Mouse (Mus musculus) left cerebral cortex, postnatal 4 days (tissue): ENCODE measurements at regions not wholly inside any gene's neighbourhood (a gene's known extent, or its start where the extent isn't known, plus 50 kb on each side); places are given as distances from the start of the nearest gene placed in this dataset.
A peak's percentile ranks its signal among the peaks of the same experiment; 100 is the strongest.

Source experiments
- DNase-seq: peaks from one replicate; pipeline ENCODE4 v3.0.0-alpha.2; 2022
- intact Hi-C: fragments of 180-260 bp; cut with DNase I; formaldehyde crosslinking; loops from one replicate; pipeline ENCODE4 v1.15.1; 2025

DNA sequence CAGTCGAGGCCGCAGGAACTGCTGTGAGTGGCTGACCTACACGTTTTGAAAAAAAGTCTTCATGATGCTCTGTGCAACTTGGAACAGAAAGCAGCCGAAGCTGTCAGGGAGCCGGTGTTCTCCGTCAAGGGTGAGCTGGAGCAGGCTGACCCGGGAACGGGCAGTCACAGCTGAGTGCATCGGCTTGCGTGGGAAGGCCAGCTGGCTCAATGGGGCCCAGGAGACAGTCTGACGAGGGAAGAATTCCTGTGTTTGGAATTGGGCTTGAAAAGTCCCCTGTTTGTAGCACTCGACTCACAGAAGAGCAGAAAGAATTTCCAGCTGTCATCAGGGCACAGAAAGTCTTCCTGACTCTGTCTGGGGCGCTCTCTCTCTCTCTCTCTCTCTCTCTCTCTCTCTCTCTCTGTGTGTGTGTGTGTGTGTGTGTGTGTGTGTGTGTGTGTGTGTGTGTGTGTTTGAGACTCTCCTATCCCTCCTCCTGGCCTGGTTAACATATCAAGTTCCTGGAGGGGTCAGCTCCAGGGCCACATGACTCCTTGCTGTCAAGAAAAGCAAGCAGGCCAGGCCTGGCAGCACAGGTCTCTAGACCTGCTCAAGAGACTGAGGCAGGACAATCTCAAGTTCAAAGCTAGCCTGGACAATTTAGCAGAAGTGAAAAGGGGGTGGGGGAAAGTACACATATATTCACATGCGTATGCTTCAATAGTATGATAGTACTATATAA lies 163.6 kb downstream of the Zfp36l1 start:
- intact Hi-C loops = no loop called here
- DNase-seq = peak; percentile 50

DNA sequence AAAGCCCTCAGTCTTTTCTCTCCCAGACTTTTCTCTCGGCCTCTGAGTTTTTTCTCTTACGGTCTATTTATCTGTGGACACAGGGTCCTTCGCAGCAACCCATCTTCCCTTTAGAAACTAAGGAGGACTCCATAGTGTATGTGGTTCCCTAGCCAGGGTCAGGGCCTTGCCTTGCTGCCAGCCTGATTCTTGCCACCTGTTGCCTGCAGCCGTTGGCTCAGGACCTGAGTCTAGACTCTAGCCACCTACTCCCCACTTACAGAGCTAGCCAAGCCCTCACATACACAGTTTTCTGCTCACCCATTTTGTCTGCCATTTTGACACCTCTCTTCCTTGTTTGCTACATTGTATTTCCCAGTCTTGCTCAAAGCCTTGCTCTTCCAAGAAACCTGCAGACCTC lies 165.2 kb downstream of the Zfp36l1 start:
- intact Hi-C loops = no loop called here
- DNase-seq = no peak

DNA sequence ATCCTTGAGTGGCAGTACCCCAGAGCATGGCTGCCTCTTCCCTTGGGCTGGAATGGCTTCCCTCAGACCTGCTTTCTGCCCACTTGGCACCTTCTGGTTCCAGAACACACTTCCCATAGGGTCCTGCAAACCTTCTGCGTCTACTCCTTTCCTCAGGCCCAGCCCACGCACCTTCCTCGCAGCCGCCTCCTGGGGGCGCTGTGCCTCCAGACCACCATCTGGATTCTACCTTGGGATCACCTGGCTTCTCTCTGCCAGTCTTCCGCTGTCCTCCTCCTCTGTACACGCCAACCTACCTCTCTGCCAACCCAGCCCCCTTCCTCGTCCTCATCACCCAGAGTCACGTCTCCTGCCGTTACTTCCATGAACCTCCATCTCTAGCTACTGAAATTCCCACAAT lies 166.0 kb downstream of the Zfp36l1 start:
- DNase-seq = no peak
- intact Hi-C loops = no loop called here

DNA sequence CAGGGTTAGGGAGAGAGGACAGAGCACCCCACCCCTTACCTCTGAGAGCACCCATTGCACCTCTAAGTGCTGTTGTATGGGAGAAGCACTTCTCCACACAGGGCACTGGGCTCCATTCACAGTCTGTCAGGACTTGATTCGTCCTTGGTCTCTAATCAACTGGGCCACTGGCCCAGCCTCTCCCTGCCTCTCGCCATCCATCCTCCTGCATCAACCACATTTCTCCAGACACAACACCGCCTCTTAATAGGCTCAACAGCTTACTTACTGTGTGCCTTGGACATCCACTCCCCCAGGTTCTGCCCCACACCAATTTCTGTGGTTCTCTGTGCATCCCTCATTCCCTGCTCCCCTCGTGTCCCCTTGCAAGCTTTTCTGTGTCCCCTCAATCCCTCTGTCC lies 166.9 kb downstream of the Zfp36l1 start:
- no peak for DNase-seq
- intact Hi-C loops = no loop called here

DNA sequence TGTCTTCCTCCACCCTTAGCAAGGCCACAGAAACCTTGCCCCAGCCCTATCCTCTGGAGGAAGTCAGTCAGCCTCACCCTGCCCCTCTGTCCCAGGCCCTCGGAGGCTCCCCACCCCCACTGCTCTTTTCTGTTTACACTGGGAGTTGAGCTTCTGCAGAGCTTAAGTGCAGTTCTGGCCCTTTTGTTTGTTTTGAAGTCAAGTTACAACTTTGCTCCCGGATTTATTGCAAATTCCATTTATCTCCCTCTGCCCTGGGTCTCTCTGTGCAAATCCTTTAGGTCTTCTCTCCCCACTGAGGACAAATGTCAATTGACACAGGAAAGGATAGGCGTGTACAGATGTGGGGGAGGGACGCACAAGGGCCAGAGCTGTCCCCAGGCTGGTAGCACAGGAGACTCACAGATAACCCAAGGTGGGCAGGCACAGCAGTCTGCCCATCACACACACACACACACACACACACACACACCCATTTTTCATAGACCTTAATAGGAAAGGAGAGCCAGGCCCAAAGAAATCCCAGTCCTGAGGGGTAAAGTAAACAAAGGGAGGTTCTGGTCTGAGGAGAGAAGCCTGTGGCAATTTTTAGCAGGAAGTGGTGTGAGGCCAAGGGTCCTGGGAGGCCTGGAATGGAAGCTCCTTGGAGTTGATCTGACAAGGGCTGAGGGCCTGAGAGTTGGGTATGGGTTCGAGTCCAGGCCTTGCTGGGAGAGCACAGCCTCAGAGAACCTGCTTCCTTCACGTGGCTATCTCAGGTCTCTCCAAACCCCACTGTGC lies 167.9 kb downstream of the Zfp36l1 start:
- intact Hi-C loops = no loop called here
- no peak for DNase-seq

DNA sequence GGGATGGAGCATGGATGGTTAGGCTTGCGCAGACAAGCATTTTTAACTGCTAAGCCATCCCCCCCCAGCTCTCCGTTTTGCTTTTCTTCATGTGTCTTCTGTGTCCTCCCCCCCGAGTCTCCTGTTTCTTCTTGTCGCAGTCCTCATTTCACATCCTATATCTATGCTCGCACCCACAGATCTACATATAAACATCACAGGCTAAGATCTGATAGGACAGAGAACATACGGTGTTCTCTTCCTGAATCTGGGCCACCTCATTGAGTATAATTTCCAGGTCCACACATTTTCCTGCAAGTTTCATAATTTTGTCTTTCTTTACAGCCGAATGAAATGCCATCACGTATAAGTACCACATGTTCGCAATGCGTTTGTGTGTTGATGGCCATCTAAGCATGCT lies 168.7 kb downstream of the Zfp36l1 start:
- intact Hi-C loops = no loop called here
- DNase-seq = no peak

DNA sequence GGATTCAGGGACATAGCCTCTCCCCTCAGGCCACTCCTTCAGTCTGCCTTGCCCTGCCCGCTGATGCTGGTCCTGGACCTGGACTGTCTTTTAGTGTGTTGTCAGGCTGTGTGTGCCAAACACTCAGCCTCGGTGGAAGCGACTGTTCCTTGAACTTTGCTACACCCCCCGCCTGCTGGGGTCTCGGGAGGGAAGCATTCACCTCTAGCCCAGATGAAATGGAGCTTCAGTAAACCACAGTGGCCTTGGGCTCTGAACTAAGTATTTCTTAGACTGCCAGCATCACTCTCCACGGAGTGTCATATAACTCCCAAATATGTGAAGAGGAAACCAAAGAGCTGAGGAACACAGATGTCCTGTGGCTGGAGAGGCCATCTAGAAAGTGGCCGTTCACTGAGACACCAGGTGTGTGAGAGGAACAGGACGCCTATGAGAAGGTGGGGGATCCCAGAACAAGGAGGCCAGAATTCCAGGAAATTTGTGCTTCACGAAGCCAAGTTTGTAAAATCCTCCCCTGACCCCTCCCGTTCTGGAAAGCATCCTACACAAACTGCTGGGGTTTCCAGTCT lies 170.2 kb downstream of the Zfp36l1 start:
- intact Hi-C loops = no loop called here

DNA sequence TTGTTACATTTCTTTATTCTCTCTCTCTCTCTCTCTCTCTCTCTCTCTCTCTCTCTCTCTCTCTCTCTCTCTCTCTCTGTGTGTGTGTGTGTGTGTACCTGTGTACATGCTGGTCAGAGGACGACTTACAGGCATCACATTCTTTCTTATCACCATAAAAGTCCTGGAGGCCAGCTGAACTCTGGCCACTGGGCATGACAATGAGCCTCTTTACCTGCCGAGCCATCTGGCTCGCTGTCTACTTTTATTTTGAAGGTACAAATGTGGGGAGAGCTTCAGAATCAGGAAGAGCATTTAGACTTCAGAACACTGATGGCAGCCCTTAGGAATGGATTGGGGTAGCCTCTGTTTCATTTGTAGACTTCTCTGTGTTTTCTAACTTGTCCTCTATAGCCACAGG lies 171.0 kb downstream of the Zfp36l1 start:
- intact Hi-C loops = no loop called here

More for the DNA sequence above, 170.2 kb downstream of the Zfp36l1 start:
- no peak for DNase-seq

DNA sequence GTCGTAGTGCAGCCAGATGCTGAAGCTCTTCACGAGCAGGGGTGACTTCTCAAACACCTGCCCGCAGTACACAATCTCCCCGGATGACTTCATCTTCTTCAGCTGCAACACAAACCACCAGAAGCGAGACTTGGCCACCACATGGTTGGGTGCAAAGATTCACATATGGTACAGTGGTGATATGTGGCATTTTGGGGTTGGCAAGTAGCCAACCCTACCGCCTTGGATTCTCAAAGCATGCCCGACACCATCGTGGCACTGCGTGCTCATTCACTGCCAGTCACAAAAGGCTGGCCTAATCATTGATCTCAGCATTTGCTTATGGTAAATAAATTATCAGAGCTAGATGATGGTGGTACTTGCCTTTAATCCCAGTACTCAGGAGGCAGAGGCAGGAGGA lies 173.4 kb downstream of the Zfp36l1 start:
- no peak for DNase-seq
- intact Hi-C loops = no loop called here

More for the DNA sequence above, 171.0 kb downstream of the Zfp36l1 start:
- DNase-seq = no peak

DNA sequence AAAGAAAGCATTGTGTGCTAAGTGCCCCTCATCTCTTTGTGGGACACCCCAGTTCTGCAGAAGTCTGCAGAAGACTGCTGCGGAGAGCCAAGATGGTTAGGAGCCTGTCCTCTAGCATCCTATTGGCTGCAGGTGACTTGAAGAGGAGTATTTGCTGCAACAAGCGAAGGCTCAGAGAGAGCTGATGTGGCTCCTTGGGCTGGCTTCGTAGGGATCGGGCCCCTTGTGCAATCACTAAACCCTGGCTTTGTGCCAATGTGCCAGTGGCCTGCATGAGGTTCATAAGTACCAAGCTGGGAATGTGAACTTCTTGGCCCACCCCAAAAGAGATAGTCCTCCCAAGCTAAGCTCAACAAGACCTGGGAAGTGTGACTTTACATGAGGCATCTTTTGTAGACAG lies 174.9 kb downstream of the Zfp36l1 start:
- intact Hi-C loops = no loop called here
- DNase-seq = no peak

DNA sequence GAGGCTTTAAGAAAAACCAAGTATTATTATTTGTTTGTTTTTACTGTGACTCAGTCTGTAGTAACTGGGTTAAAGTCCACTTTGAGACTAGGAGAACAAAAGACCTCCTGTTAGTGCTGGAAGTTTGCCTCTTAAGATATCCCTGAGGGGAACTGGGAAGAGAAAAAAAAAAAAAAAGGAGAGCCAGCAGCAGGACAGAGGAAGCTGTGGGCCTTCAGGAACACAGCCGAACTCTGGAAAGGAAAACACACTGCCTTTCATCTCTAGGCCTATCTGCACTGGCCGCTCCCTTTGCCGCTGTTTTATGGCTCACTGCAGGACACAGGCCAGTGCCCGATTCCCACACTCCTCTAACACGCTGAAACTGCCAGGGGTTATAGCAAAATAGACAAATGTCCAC lies 176.1 kb downstream of the Zfp36l1 start:
- DNase-seq = no peak
- intact Hi-C loops = no loop called here

DNA sequence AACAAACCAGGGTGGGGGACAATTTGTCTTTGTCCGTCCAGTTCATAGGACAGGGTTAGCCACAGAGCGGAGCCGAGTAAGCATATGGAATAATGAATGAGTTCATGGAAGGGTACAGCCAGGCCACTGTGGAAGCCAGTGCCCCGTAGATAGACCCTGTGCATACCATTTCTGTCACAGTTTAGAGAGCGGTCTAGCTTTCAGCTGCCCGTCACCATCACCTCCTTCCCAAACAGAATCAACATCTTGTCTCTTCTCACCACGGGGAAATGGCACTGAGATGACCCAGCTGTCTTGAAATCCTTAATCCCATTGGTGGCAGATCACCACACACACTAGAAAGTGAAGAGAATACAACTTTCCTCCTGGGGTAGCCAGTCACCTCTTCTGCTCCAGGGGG lies 178.7 kb downstream of the Zfp36l1 start:
- DNase-seq = no peak
- intact Hi-C loops = no loop called here

DNA sequence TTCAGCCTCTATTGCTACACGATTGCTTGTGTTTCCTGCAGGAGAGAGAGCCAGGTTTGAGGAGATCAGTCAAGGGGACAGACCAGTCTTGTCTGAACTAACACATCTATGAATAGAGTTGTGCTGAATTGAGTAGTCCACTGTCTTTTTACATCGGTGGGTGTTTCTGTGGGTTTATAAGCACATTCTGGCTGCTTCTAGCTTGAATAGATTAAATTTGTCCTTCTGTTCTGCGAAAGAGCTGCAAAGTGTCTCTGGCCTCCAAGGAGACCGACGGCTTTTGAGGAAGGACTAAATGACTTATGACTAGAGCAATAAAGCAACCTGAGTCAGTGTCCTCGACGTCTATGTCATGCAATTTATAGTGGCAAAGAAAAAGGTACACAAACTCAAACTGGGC lies 179.9 kb downstream of the Zfp36l1 start:
- intact Hi-C loops = no loop called here
- DNase-seq = no peak

DNA sequence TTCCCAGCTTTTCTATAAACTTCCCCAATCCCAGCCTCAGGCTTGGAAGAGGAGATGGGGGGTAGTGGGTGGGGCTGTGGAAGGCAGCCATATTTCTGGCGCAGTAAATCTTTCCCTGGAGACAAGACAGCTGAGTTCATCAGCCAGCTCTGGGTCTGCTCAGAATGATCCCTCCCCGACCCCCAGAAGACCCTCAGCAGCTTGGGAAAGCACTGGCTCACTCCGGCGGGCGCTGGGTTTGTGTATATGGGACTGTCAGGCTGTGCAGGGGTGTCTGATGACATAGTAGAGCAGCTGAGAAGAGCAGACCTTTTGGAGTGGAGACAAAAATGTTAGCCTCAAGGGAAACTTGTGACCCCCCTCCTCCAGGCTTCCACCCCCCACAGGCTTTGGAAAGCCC lies 181.4 kb downstream of the Zfp36l1 start:
- intact Hi-C loops = no loop called here
- DNase-seq = no peak

DNA sequence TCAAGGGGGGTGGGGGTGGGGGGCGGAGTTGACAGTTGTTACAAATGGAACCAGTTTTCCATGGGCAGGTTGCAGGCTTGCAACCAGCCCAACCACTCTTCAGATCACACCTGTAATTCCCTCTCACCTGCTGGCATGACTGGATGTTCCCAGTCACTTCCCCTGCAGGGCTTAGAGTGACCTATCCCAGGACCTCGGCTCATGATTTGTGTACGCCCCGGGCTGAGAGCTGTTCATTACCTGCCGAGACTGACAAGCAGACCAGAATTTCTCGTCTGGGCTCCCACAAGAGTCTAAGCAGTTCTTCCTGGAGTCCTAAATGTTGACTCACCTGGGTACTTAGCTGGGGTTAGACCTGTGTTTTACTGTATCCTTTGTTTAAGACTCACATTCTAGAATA lies 183.0 kb downstream of the Zfp36l1 start:
- intact Hi-C loops = no loop called here
- DNase-seq = no peak

DNA sequence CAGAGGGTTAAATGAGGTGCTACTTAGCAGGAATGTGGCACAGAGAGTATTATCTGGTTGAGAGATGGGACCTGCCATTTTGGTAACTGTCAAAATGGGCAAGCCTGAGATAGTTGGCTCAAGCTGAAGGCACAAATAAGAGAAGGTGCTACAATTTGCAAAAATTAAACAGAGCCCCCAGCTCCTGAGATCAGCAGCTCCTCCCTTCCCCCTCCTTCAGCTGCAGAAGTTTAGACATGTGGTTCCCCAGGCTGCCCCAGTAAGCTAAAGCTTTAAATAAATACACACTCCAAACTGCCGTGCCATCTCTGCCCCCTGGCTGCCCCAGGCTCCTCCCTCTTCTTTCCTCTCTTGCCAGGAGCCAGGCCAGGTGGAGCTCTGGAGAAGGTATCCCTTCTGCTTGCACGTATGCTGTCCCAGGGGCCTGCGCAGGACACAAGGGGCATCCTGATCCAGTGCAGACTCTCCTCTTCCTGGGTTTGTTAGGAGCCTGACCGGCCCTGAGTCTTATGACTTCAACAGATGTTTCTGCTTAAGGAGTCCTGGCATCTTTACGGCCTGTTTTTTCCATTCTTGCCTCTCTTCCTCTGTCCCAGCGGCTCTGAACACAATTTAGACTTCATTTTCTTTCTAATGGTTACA lies 184.0 kb downstream of the Zfp36l1 start:
- no peak for DNase-seq
- intact Hi-C loops = no loop called here

DNA sequence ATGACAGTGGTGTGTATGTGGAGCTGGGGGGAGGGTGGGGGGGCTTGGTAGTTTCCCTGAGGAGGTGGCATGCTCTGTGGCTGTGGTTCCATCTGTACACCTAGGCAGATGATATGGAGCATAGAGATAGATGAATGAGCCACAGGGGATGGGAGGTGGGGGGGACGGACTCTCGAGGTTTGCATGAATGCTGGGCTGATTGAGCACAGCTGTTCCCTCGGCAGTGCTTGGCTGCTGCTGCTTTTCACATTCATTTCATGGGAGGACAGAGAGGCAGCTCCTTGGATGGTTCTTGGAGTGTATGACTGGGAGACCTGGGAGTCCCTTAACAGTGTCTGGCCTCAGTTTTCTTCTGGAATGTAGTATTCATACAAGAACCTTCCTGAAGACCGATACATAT lies 184.5 kb downstream of the Zfp36l1 start:
- intact Hi-C loops = no loop called here

DNA sequence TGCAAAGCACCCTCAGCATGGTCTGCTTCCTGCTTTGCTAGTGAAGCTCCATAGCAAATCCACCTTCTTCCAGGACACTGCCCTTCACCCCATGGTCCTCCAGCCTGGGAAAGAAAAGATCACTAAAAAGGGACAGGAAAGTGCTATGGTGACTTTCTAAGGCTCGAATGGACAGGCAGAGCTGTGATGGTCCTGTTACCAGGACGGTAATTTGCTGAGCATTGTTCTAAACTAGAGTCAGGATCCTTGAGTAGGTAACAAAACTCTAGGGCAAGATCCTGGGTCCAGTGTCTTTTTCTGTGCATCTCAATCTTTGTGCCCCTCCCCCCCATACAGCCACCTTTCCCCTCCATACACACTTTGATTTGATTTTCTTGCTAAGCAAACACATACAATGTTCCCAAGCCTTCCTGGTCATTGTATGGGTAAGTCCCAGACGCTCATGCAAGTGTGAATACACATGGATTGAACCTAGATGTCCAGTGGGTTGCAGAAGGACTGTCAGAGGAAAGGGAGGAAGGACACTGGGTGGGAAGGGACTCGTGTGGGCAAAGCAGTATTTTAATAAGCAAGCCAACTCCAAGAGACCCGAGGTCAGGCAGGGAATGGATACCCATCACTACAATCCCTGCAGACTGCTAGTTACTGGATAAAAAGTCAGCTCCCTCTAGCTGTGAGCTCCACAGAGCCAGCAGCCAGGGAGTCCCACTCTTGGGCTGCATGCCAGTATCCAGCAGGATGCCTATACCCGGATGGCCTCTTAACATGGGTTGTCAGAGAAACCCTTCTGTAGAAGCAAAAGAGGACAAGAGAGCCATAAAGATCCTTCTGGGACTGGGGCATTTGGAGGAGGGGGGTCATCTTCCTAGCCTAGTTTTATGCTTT lies 186.9 kb downstream of the Zfp36l1 start:
- intact Hi-C loops = no loop called here
- peak; percentile 76 for DNase-seq

More for the DNA sequence above, 184.5 kb downstream of the Zfp36l1 start:
- DNase-seq = no peak

DNA sequence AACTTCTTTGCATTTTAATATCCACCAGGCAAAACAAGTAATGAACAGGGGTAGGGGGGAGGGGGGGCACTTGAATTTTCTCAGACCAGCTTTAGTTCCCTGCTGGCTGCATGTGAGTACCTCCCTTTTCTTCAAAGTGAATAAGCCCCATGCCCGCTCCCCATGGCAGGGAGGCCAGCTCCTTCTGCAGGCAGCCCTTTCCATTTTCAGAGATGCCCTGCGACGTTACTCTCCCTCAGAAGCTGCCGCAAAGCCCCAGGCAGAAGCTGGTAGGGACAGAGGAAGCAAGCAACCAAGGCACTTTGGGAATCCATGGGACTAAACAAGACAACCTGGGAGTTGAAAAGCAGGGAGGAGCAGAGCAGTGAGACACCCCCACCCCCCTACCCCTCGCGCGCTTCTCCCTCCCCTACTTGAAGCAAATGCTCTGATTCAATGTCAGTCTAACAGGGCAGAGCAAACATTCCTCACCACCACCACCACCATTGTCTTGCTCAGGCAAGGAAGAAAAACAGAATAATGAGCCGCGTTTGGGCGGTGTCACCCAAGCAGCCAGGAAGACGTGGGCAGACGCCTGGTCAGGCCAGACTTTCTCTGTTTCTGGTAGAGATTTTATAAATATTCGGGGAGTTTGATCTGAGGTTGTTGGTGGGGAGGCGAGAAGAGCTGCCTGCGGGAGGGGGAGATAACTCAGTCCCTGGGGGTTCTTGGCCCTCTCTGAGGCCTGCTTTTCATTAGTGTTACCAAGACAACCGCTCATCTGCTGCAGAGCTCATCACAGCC lies 187.7 kb downstream of the Zfp36l1 start:
- peak; percentile 57 for DNase-seq
- intact Hi-C loops = no loop called here

DNA sequence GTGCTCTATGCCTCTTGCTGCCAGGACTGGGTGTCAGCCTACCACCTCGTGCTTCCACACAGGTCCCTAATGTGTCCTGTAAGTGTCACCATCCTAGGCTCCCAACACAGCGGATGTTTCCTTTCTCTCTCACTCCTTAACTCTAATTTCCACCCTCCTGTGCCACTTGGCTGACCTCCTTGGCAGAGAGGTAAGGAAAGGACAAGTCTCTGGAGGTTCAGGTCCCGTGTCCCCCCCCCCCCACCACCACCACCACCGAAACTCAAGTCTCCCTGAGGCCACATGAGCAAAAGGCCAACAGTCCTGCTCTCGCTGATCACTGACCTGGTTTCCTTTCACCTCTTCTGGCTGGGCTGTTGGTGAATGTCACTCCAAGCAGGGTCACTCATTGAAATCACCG lies 189.0 kb downstream of the Zfp36l1 start:
- no peak for DNase-seq
- intact Hi-C loops = no loop called here
